Mouse (Mus musculus) testis, adult 2 months (tissue): ENCODE data around the gene Rap1gap2. TPM values are rescaled to one million over a fixed set of nuclear protein-coding genes. Genes with fewer than 3 reads are reported as not detected.

Experiments used
- H3K27ac ChIP-seq: fragments of 200-500 bp; 2 replicates; pipeline ENCODE4 v1.5.1; 2012; ENCODE audit warnings: low read depth, low read length; ENCODE audit not compliant: control insufficient read depth, insufficient read depth
- H3K27me3 ChIP-seq: fragments of 200-500 bp; 2 replicates; pipeline ENCODE4 v1.6.1; 2012; ENCODE audit warnings: mild to moderate bottlenecking, low read length, moderate library complexity; ENCODE audit not compliant: control insufficient read depth, insufficient read depth
- H3K36me3 ChIP-seq: fragments of 200-500 bp; 2 replicates; pipeline ENCODE4 v1.6.1; 2012; ENCODE audit warnings: mild to moderate bottlenecking, low read length; ENCODE audit not compliant: control insufficient read depth, insufficient read depth
- H3K4me1 ChIP-seq: fragments of 200-500 bp; 2 replicates; pipeline ENCODE4 v1.6.1; 2012; ENCODE audit warnings: low read length; ENCODE audit not compliant: control insufficient read depth, insufficient read depth
- H3K4me3 ChIP-seq: fragments of 200-500 bp; 2 replicates; pipeline ENCODE4 v1.5.1; 2012; ENCODE audit warnings: low read depth, mild to moderate bottlenecking, low read length, moderate library complexity, mixed read lengths; ENCODE audit not compliant: control insufficient read depth
- CTCF ChIP-seq: fragments of 200-500 bp; IDR thresholded peaks from 2 replicates; pipeline ENCODE4 v1.5.1; 2012; ENCODE audit warnings: low read depth, mild to moderate bottlenecking, inconsistent platforms, low read length, moderate library complexity; ENCODE audit not compliant: control insufficient read depth, insufficient read depth, insufficient replicate concordance
- POLR2A ChIP-seq: fragments of 200-500 bp; IDR thresholded peaks from 2 replicates; pipeline ENCODE4 v1.6.1; 2012; ENCODE audit warnings: low read depth, mild to moderate bottlenecking, inconsistent platforms, low read length, moderate library complexity; ENCODE audit not compliant: control insufficient read depth
- polyA plus RNA-seq: library from polyadenylated mRNA; depleted of rRNA; stranded (reverse); fragments of >200 nt; gene quantifications from 2 replicates; pipeline ENCODE4 v1.2.3, GENCODE M21; 2012

The Rap1gap2 gene
- polyA plus RNA-seq, 1 experiment: 3.4 TPM

- Histone ChIP-seq H3K4me1 (no peaks in the 10 kb centered on the region), H3K4me3 (no peak overlapping the region), H3K27me3 (no peaks in the 10 kb centered on the region), H3K27ac (no peak overlapping the region), H3K36me3 (no peaks in the 10 kb centered on the region)
- TF ChIP-seq POLR2A (no peak), CTCF (no peak)
These were observed 146.3 kb downstream of the Rap1gap2 start for GRCm38 (mm10) chr11:74464181-74464977.

GRCm38 (mm10) chr11:74462651-74463050, 148.1 kb downstream of the Rap1gap2 start:
- Histone ChIP-seq H3K27ac (no peak overlapping the region), H3K27me3 (no peaks in the 10 kb centered on the region), H3K4me3 (no peak overlapping the region), H3K4me1 (no peaks in the 10 kb centered on the region), H3K36me3 (no peaks in the 10 kb centered on the region)
- TF ChIP-seq CTCF (no peak), POLR2A (no peak)

- Histone ChIP-seq H3K27ac (no peak overlapping the region), H3K4me3 (no peak overlapping the region), H3K27me3 (no peaks in the 10 kb centered on the region), H3K36me3 (no peaks in the 10 kb centered on the region), H3K4me1 (no peaks in the 10 kb centered on the region)
- TF ChIP-seq POLR2A (no peak), CTCF (no peak)
These were observed 151.1 kb downstream of the Rap1gap2 start for GRCm38 (mm10) chr11:74459651-74460050.

GRCm38 (mm10) chr11:74458400-74458799, 152.3 kb downstream of the Rap1gap2 start:
- H3K4me1 ChIP-seq: no peaks in the 10 kb centered on the region
- H3K36me3 ChIP-seq: no peaks in the 10 kb centered on the region
- no peak overlapping the region for H3K27ac ChIP-seq
- H3K4me3 ChIP-seq: no peak overlapping the region
- TF ChIP-seq POLR2A: no peak
- TF ChIP-seq CTCF: no peak
- no peaks in the 10 kb centered on the region for H3K27me3 ChIP-seq

GRCm38 (mm10) chr11:74457194-74457593, 153.5 kb downstream of the Rap1gap2 start:
- TF ChIP-seq CTCF (no peak), POLR2A (no peak)

GRCm38 (mm10) chr11:74448556-74448955, 162.2 kb downstream of the Rap1gap2 start:
- H3K36me3 ChIP-seq: no peaks in the 10 kb centered on the region
- no peak overlapping the region for H3K27ac ChIP-seq
- H3K27me3 ChIP-seq: no peaks in the 10 kb centered on the region
- TF ChIP-seq POLR2A (no peak), CTCF (no peak)
- H3K4me1 ChIP-seq: no peaks in the 10 kb centered on the region
- H3K4me3 ChIP-seq: no peak overlapping the region

More at GRCm38 (mm10) chr11:74457194-74457593, 153.5 kb downstream of the Rap1gap2 start:
- H3K4me1 ChIP-seq: no peaks in the 10 kb centered on the region
- H3K27ac ChIP-seq: no peak overlapping the region
- no peaks in the 10 kb centered on the region for H3K27me3 ChIP-seq
- H3K36me3 ChIP-seq: no peaks in the 10 kb centered on the region
- no peak overlapping the region for H3K4me3 ChIP-seq

- no peak overlapping the region for H3K4me3 ChIP-seq
These were observed 162.7 kb downstream of the Rap1gap2 start for GRCm38 (mm10) chr11:74447991-74448403.

GRCm38 (mm10) chr11:74445591-74445990, 165.1 kb downstream of the Rap1gap2 start:
- Histone ChIP-seq H3K36me3 (no peaks in the 10 kb centered on the region), H3K4me1 (no peaks in the 10 kb centered on the region), H3K27ac (no peak overlapping the region), H3K27me3 (no peaks in the 10 kb centered on the region), H3K4me3 (no peak overlapping the region)
- no peak for TF ChIP-seq POLR2A
- no peak for TF ChIP-seq CTCF

More at GRCm38 (mm10) chr11:74447991-74448403, 162.7 kb downstream of the Rap1gap2 start:
- H3K27ac ChIP-seq: no peak overlapping the region
- no peaks in the 10 kb centered on the region for H3K27me3 ChIP-seq
- TF ChIP-seq POLR2A (no peak), CTCF (no peak)
- no peaks in the 10 kb centered on the region for H3K36me3 ChIP-seq
- no peaks in the 10 kb centered on the region for H3K4me1 ChIP-seq
